Mouse (Mus musculus) CH12.LX (cell line): ENCODE measurements around the gene Meis3. TPM values are rescaled to one million over a fixed set of nuclear protein-coding genes. Genes with fewer than 3 reads are reported as not detected.

Source experiments
- DNase-seq: peaks from one replicate; pipeline ENCODE4 v3.0.0-alpha.2; 2013; ENCODE audit errors: extremely low read depth
- H3K27ac ChIP-seq: 2 replicates; pipeline ENCODE4 v1.5.1; 2012; ENCODE audit warnings: low read depth, mild to moderate bottlenecking, control low read depth, moderate library complexity; ENCODE audit not compliant: insufficient read depth
- H3K27me3 ChIP-seq: replicated peaks from 2 replicates; pipeline ENCODE3; 2012; ENCODE audit warnings: inconsistent platforms
- H3K36me3 ChIP-seq, 2 experiments: replicated peaks in 1 of 2; 2 replicates each; pipeline versions ENCODE3 to v1.6.1; 2012; ENCODE audit warnings: inconsistent platforms in 1 of 2, low read length in 1 of 2, mild to moderate bottlenecking in 1 of 2, mixed read lengths in 1 of 2, moderate library complexity in 1 of 2; ENCODE audit not compliant: control insufficient read depth in 1 of 2, insufficient read depth in 1 of 2
- H3K4me1 ChIP-seq, 2 experiments: 2 replicates each; pipeline ENCODE4 v1.6.1; 2012; ENCODE audit warnings: inconsistent platforms in 1 of 2, moderate library complexity in 1 of 2; ENCODE audit not compliant: insufficient read depth in 2 of 2, control insufficient read depth in 1 of 2
- H3K4me2 ChIP-seq: 2 replicates; pipeline ENCODE4 v1.6.1; 2012; ENCODE audit warnings: low read depth, mild to moderate bottlenecking, control low read depth; ENCODE audit not compliant: poor library complexity, insufficient read depth, severe bottlenecking
- H3K4me3 ChIP-seq, 3 experiments: fragments of 150-350 bp in 1 of 3; sonication (generic) in 1 of 3; replicated peaks in 1 of 3; 2 replicates each; pipeline versions ENCODE3 to v1.5.1; 2011 to 2012; ENCODE audit warnings: low read depth in 2 of 3, low read length in 2 of 3, mild to moderate bottlenecking in 2 of 3, moderate library complexity in 2 of 3, control low read depth in 1 of 3, improper control_type of control experiment in 1 of 3, inconsistent platforms in 1 of 3, mixed read lengths in 1 of 3; ENCODE audit not compliant: poor library complexity in 1 of 3
- H3K79me2 ChIP-seq: replicated peaks from 2 replicates; pipeline ENCODE4 v1.6.1; 2012; ENCODE audit warnings: mild to moderate bottlenecking, moderate library complexity; ENCODE audit not compliant: control insufficient read depth, poor library complexity, insufficient read depth, severe bottlenecking; ENCODE audit errors: extremely low read depth
- H3K9ac ChIP-seq: 2 replicates; pipeline ENCODE4 v1.6.1; 2012; ENCODE audit warnings: low read depth, mild to moderate bottlenecking, control low read depth, moderate library complexity; ENCODE audit not compliant: insufficient read depth
- H3K9me3 ChIP-seq: replicated peaks from 2 replicates; pipeline ENCODE3; 2012; ENCODE audit warnings: low read length, inconsistent platforms, mixed read lengths
- CHD1 ChIP-seq: IDR thresholded peaks from 2 replicates; pipeline ENCODE4 v1.6.1; 2012; ENCODE audit warnings: low read depth, low read length, improper control_type of control experiment, inconsistent platforms
- E2F4 ChIP-seq: IDR thresholded peaks from 2 replicates; pipeline ENCODE4 v1.6.1; 2011; ENCODE audit warnings: low read depth, low read length, improper control_type of control experiment; ENCODE audit not compliant: insufficient replicate concordance
- ELF1 ChIP-seq: IDR thresholded peaks from 2 replicates; pipeline ENCODE4 v1.6.1; 2014; ENCODE audit warnings: low read depth, mild to moderate bottlenecking, inconsistent platforms, low read length, improper control_type of control experiment
- HCFC1 ChIP-seq: IDR thresholded peaks from 2 replicates; pipeline ENCODE4 v1.6.1; 2012; ENCODE audit warnings: low read depth, mild to moderate bottlenecking, inconsistent platforms, low read length, improper control_type of control experiment
- IRF4 ChIP-seq: IDR thresholded peaks from 2 replicates; pipeline ENCODE4 v1.6.1; 2014; ENCODE audit warnings: low read depth, mild to moderate bottlenecking, inconsistent platforms, low read length, improper control_type of control experiment
- MAZ ChIP-seq: IDR thresholded peaks from 2 replicates; pipeline ENCODE4 v1.6.1; 2012; ENCODE audit warnings: low read depth, mild to moderate bottlenecking, inconsistent platforms, low read length, improper control_type of control experiment, moderate library complexity
- MEF2A ChIP-seq: IDR thresholded peaks from 2 replicates; pipeline ENCODE4 v1.6.1; 2014; ENCODE audit warnings: low read depth, mild to moderate bottlenecking, inconsistent platforms, low read length, improper control_type of control experiment, borderline replicate concordance
- MYC ChIP-seq: IDR thresholded peaks from 2 replicates; pipeline ENCODE4 v1.6.1; 2011; ENCODE audit warnings: low read depth, mild to moderate bottlenecking, improper control_type of control experiment, low read length
- NELFE ChIP-seq: IDR thresholded peaks from 2 replicates; pipeline ENCODE4 v1.6.1; 2011; ENCODE audit warnings: low read depth, low read length, improper control_type of control experiment
- PAX5 ChIP-seq: IDR thresholded peaks from 2 replicates; pipeline ENCODE4 v1.6.1; 2012; ENCODE audit warnings: low read length, inconsistent platforms, mixed read lengths
- TCF12 ChIP-seq: IDR thresholded peaks from 2 replicates; pipeline ENCODE4 v1.6.1; 2014; ENCODE audit warnings: low read depth, mild to moderate bottlenecking, inconsistent platforms, low read length, improper control_type of control experiment
- ZNF384 ChIP-seq: IDR thresholded peaks from 2 replicates; pipeline ENCODE4 v1.6.1; 2012; ENCODE audit warnings: low read depth, low read length, improper control_type of control experiment, inconsistent platforms
- dilution Hi-C: fragments of 300-500 bp; cut with MboI; formaldehyde crosslinking; loops from 2 replicates; pipeline ENCODE4 v1.14.3; 2020; ENCODE audit warnings: low sequenced_read_pairs; ENCODE audit not compliant: extremely low pct_unique_long_range_greater_than_20kb, extremely low pct_ligation_motif_present
- in situ Hi-C: fragments of 300-500 bp; cut with MboI; formaldehyde crosslinking; loops from 3 replicates; pipeline ENCODE4 v1.14.3; 2019; ENCODE audit warnings: low sequenced_read_pairs, low pct_ligation_motif_present, low pct_unique_long_range_greater_than_20kb, mixed read lengths
- polyA plus RNA-seq: library from polyadenylated mRNA; unstranded; fragments of >175 nt; gene quantifications from 2 replicates; pipeline ENCODE4 v1.2.1, GENCODE M21; 2012; ENCODE audit warnings: low read depth; ENCODE audit not compliant: insufficient read length
- total RNA-seq, 2 experiments: library from RNA; depleted of rRNA; stranded (reverse); fragments of 300-350 nt in 1 of 2; fragments of >200 nt in 1 of 2; gene quantifications; 2 replicates each; pipeline ENCODE4 v1.2.3; 2012 to 2014

The Meis3 gene
- total and polyA plus RNA-seq, 3 experiments: 7.9 to 11.8 (median 10.2) TPM

DNA sequence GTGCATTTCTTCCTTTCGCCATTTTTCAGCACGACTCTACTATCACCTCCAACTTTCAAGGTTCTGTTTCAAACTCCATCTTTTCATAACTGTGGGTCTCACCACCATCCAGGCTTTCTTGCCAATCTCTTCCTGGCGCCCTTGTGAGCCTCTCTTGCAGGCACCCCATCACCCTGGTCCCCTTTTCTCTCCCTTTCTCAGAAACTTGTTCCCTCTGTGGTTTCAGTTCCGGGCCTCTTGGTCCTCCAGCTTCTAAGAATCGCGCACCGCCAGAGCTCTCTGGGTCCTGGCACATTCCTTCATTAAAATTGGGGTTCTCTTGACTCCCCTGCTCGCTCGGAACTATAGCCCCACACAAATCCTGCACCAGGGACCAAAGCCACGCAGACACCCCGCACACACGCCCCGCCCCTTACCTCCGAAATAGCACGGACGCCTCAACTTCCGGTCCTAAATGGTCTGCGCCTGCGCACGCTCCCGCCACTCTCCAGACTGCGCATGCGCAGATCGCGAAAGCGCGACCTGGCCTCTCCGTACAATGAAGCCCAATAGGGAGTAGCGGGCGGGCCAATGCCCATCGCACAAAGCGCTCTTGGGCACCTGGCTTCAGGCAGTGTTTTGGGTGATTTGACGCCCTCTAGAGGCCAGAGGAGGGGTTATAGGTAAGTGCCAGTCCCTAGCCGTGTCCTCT is 46.8 kb downstream of the Meis3 start, which contains the start of gene Dhx34 (continued):
- TF ChIP-seq MAZ (no peak; the same call in 1 of the 2 replicates), CHD1 (no peak), NELFE (no peak; the same call in 1 of the 2 replicates), IRF4 (peak; percentile 53; the same call in 1 of the 2 replicates), TCF12 (peak; percentile 75), ELF1 (peak; percentile 95), HCFC1 (peak; percentile 80), MEF2A (peak; percentile 83)

DNA sequence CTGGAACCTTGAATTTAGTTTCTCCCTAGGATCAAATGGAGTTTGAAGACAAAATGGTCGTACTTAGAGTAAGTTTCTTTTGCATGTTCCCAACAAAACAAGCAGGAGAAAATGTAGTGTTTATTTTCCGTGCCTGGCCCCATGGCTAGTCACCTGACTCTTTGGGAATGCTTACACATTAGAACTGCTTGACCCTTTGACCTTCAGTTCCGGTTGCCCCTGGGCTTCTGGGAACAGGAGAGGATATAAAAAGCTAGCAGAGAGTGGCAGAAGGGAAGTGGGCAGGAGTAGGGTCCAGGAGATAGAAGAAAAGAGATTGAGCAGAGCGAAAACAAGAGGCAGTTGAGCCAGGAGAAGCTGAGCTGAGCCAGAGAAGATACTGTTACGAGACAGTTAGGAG is 55.0 kb downstream of the Meis3 start:
- dilution Hi-C loops: no loop called here
- no peak for TF ChIP-seq E2F4
- no peak for TF ChIP-seq ZNF384
- no peak for TF ChIP-seq MYC
- TF ChIP-seq HCFC1: no peak
- no peak for TF ChIP-seq PAX5
- no peak overlapping the region for H3K4me3 ChIP-seq
- in situ Hi-C loops: no loop called here
- DNase-seq: no peak
- H3K36me3 ChIP-seq: no peaks in the 10 kb centered on the region
- H3K27ac ChIP-seq: no peak overlapping the region
- no peaks in the 10 kb centered on the region for H3K27me3 ChIP-seq
- H3K9me3 ChIP-seq: peaks cover 18% of the 10 kb centered on the region
- H3K9ac ChIP-seq: no peak overlapping the region
- no peaks in the 10 kb centered on the region for H3K79me2 ChIP-seq
- H3K4me2 ChIP-seq: no peak overlapping the region
- peaks cover 0 to 28% of the 10 kb centered on the region in 2 experiments; a peak in 2 of 4 replicates for H3K4me1 ChIP-seq

Other genes with a start within 250 kb of the Meis3 start
- 234 and 310 TPM in 2 replicates for gene Nop53, start 229.0 kb upstream of the Meis3 start, total RNA-seq (2012; rRNA removed)
- gene Nop53, start 229.0 kb upstream of the Meis3 start, total RNA-seq (2014; rRNA removed): 171 and 199 TPM in 2 replicates
- 291 and 339 TPM in 2 replicates for gene Nop53, start 229.0 kb upstream of the Meis3 start, polyA plus RNA-seq
- gene Ehd2, start 207.5 kb upstream of the Meis3 start, total RNA-seq (2012; rRNA removed): 4.7 and 7.0 TPM in 2 replicates
- 1.1 and 1.2 TPM in 2 replicates for gene Ehd2, start 207.5 kb upstream of the Meis3 start, total RNA-seq (2014; rRNA removed)
- 4.4 and 5.2 TPM in 2 replicates for gene Ehd2, start 207.5 kb upstream of the Meis3 start, polyA plus RNA-seq
- gene Bicra, start 127.2 kb upstream of the Meis3 start, total RNA-seq (2012; rRNA removed): 1.9 and 2.2 TPM in 2 replicates
- 0.31 and 0.32 TPM in 2 replicates for gene Bicra, start 127.2 kb upstream of the Meis3 start, total RNA-seq (2014; rRNA removed)
- 9.8 and 10.2 TPM in 2 replicates for gene Bicra, start 127.2 kb upstream of the Meis3 start, polyA plus RNA-seq
- 0.08 TPM in 1 of 2 replicates, not detected in the other for gene Zfp541, start 113.3 kb upstream of the Meis3 start, total RNA-seq (2012; rRNA removed)
- 0.12 TPM in 1 of 2 replicates, not detected in the other for gene Zfp541, start 113.3 kb upstream of the Meis3 start, total RNA-seq (2014; rRNA removed)
- gene Zfp541, start 113.3 kb upstream of the Meis3 start, polyA plus RNA-seq: 0.05 TPM in 1 of 2 replicates, not detected in the other
- 80.0 and 84.8 TPM in 2 replicates for gene Napa, start 76.6 kb upstream of the Meis3 start, total RNA-seq (2012; rRNA removed)
- 97.5 and 106 TPM in 2 replicates for gene Napa, start 76.6 kb upstream of the Meis3 start, total RNA-seq (2014; rRNA removed)
- gene Napa, start 76.6 kb upstream of the Meis3 start, polyA plus RNA-seq: 111 and 112 TPM in 2 replicates
- gene Kptn, start 55.2 kb upstream of the Meis3 start, total RNA-seq (2012; rRNA removed): 17.5 and 19.1 TPM in 2 replicates
- 25.4 and 25.8 TPM in 2 replicates for gene Kptn, start 55.2 kb upstream of the Meis3 start, total RNA-seq (2014; rRNA removed)
- 14.2 and 14.5 TPM in 2 replicates for gene Kptn, start 55.2 kb upstream of the Meis3 start, polyA plus RNA-seq
- 0.04 TPM in 2 replicates for gene Slc8a2, start 45.3 kb upstream of the Meis3 start, total RNA-seq (2012; rRNA removed)
- not detected in 2 replicates for gene Slc8a2, start 45.3 kb upstream of the Meis3 start, total RNA-seq (2014; rRNA removed)
- gene Slc8a2, start 45.3 kb upstream of the Meis3 start, polyA plus RNA-seq: 0.08 and 0.10 TPM in 2 replicates
- 14.8 and 18.0 TPM in 2 replicates for gene Dhx34, start 46.9 kb downstream of the Meis3 start, total RNA-seq (2012; rRNA removed)
- gene Dhx34, start 46.9 kb downstream of the Meis3 start, total RNA-seq (2014; rRNA removed): 6.9 and 8.8 TPM in 2 replicates
- 11.8 and 15.2 TPM in 2 replicates for gene Dhx34, start 46.9 kb downstream of the Meis3 start, polyA plus RNA-seq
- 0.04 TPM in 2 replicates for gene C5ar2, start 69.1 kb downstream of the Meis3 start, total RNA-seq (2012; rRNA removed)
- 0.11 and 0.30 TPM in 2 replicates for gene C5ar2, start 69.1 kb downstream of the Meis3 start, total RNA-seq (2014; rRNA removed)
- gene C5ar2, start 69.1 kb downstream of the Meis3 start, polyA plus RNA-seq: 0.22 and 0.33 TPM in 2 replicates
- gene C5ar1, start 84.5 kb downstream of the Meis3 start, total RNA-seq (2012; rRNA removed): not detected in 2 replicates
- not detected in 2 replicates for gene C5ar1, start 84.5 kb downstream of the Meis3 start, total RNA-seq (2014; rRNA removed)
- not detected in 2 replicates for gene C5ar1, start 84.5 kb downstream of the Meis3 start, polyA plus RNA-seq
- gene Inafm1, start 98.5 kb downstream of the Meis3 start, total RNA-seq (2012; rRNA removed): 5.6 and 7.4 TPM in 2 replicates
- 1.1 and 1.5 TPM in 2 replicates for gene Inafm1, start 98.5 kb downstream of the Meis3 start, total RNA-seq (2014; rRNA removed)
- 9.3 and 9.5 TPM in 2 replicates for gene Inafm1, start 98.5 kb downstream of the Meis3 start, polyA plus RNA-seq
- 47.6 and 53.3 TPM in 2 replicates for gene Ccdc9, start 111.7 kb downstream of the Meis3 start, total RNA-seq (2012; rRNA removed)
- gene Ccdc9, start 111.7 kb downstream of the Meis3 start, total RNA-seq (2014; rRNA removed): 32.0 and 37.5 TPM in 2 replicates
- gene Ccdc9, start 111.7 kb downstream of the Meis3 start, polyA plus RNA-seq: 81.0 and 94.2 TPM in 2 replicates
- 33.2 and 61.7 TPM in 2 replicates for gene Bbc3, start 133.3 kb downstream of the Meis3 start, total RNA-seq (2012; rRNA removed)
- gene Bbc3, start 133.3 kb downstream of the Meis3 start, total RNA-seq (2014; rRNA removed): 23.2 and 25.4 TPM in 2 replicates
- gene Bbc3, start 133.3 kb downstream of the Meis3 start, polyA plus RNA-seq: 22.2 and 23.3 TPM in 2 replicates
- 146 and 181 TPM in 2 replicates for gene Sae1, start 212.7 kb downstream of the Meis3 start, total RNA-seq (2012; rRNA removed)
- gene Sae1, start 212.7 kb downstream of the Meis3 start, total RNA-seq (2014; rRNA removed): 160 and 170 TPM in 2 replicates
- gene Sae1, start 212.7 kb downstream of the Meis3 start, polyA plus RNA-seq: 271 and 298 TPM in 2 replicates
- 26.8 and 30.4 TPM in 2 replicates for gene Zc3h4, start 225.8 kb downstream of the Meis3 start, total RNA-seq (2012; rRNA removed)
- 9.0 and 10.0 TPM in 2 replicates for gene Zc3h4, start 225.8 kb downstream of the Meis3 start, total RNA-seq (2014; rRNA removed)
- 34.0 and 44.2 TPM in 2 replicates for gene Zc3h4, start 225.8 kb downstream of the Meis3 start, polyA plus RNA-seq